Mouse (Mus musculus) neural tube, embryonic 14.5 days (tissue): ENCODE measurements at regions not wholly inside any gene's neighbourhood (a gene's known extent, or its start where the extent isn't known, plus 50 kb on each side); places are given as distances from the start of the nearest gene placed in this dataset.

Experiments used
- ATAC-seq: fragments of 200-750 bp; cut with Nextera tagmentation; 2 replicates; pipeline ENCODE4 v1.8.0; 2017; ENCODE audit warnings: low read depth, mild to moderate bottlenecking, moderate TSS enrichment, moderate library complexity
- H3K27ac ChIP-seq: fragments of 300-500 bp; sonication (generic); 2 replicates; pipeline ENCODE4 v1.5.1; 2014; ENCODE audit warnings: low read depth, mild to moderate bottlenecking, control low read depth, low read length, moderate library complexity, mixed read lengths
- H3K27me3 ChIP-seq: fragments of 300-500 bp; sonication (generic); 2 replicates; pipeline ENCODE4 v1.6.1; 2014; ENCODE audit warnings: low read length; ENCODE audit not compliant: control insufficient read depth, insufficient read depth
- H3K36me3 ChIP-seq: fragments of 300-500 bp; sonication (generic); 2 replicates; pipeline ENCODE4 v1.6.1; 2014; ENCODE audit warnings: low read length, mixed read lengths; ENCODE audit not compliant: control insufficient read depth, insufficient read depth
- H3K4me1 ChIP-seq: fragments of 300-500 bp; sonication (generic); 2 replicates; pipeline ENCODE4 v1.6.1; 2014; ENCODE audit warnings: low read length; ENCODE audit not compliant: control insufficient read depth, insufficient read depth
- H3K4me2 ChIP-seq: fragments of 300-500 bp; sonication (generic); 2 replicates; pipeline ENCODE4 v1.6.1; 2014; ENCODE audit warnings: mild to moderate bottlenecking, low read depth, low read length, control low read depth
- H3K4me3 ChIP-seq: fragments of 300-500 bp; sonication (generic); 2 replicates; pipeline ENCODE4 v1.5.1; 2014; ENCODE audit warnings: low read depth, low read length, control low read depth, mixed read lengths
- H3K9ac ChIP-seq: fragments of 300-500 bp; sonication (generic); replicated peaks from 2 replicates; pipeline ENCODE4 v1.6.1; 2014; ENCODE audit warnings: low read depth, mild to moderate bottlenecking, control low read depth, low read length, mixed read lengths
- H3K9me3 ChIP-seq: fragments of 300-500 bp; sonication (generic); 2 replicates; pipeline ENCODE4 v1.6.1; 2016; ENCODE audit warnings: low read length; ENCODE audit not compliant: control insufficient read depth
- WGBS: fragments of 180-500 bp; shearing (Covaris S2); extraction: QIAGEN DNeasy Blood & Tissue Kit; methylation state at CpG from one replicate; pipeline ENCODE4 v1.1.7; 2014; 5-methylcytosine and 5-hydroxymethylcytosine counted together

DNA sequence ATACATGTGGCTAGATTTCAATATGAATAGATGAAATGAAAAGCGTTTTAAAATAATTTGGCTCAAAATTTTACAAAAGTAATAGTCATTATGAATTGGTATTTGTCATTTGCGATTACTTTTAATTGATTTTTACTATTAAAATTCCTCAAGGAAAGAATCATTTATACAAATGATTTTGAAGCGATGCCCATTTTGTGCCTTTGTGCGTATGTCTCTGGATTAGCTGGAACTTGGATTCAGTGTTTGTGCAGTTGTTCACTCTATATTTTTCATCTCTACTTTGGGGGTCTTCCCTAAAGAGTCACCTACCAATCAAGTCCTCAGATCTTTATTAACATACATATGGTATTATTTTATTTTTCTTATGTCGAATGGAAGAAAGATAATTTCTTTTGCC, 274.3 kb downstream of the Ptprc start:
- 22% methylated on average over 5 of the region's 5 CpGs for whole genome bisulfite sequencing
- Histone ChIP-seq H3K9ac (peak overlapping the region; percentile 86), H3K4me1 (peaks cover 24% of the 10 kb centered on the region), H3K9me3 (no peaks in the 10 kb centered on the region), H3K36me3 (no peaks in the 10 kb centered on the region), H3K27me3 (no peaks in the 10 kb centered on the region), H3K4me3 (peak overlapping the region; percentile 87), H3K27ac (peak overlapping the region; percentile 82), H3K4me2 (peak overlapping the region; percentile 82)
- ATAC-seq, result no peak

DNA sequence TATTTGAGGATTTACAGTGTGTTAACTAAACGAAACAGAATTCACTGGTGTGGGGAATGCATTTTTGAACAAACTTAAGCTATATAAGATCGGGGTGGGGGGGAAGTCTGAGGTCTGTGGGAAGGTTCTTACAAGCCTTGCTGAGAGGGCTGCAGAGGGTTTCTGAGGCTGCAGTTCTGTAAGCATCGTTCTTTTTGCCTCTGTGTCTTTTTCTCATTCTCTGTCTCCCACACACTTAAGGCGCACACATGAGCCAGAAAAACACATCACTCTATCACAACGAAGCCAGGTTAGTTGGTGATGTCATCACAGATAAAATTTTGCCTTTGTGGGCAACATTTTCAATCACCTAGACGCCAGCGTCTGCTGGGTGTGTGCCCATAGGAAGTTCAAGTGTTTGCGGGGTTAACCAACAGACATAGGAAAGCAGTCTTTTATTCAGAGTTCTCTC, 274.9 kb downstream of the Ptprc start:
- peak overlapping the region; percentile 82 for H3K4me2 ChIP-seq
- 3% methylated on average over 8 of the region's 8 CpGs for WGBS
- no peaks in the 10 kb centered on the region for H3K9me3 ChIP-seq
- H3K36me3 ChIP-seq, result no peaks in the 10 kb centered on the region
- peaks cover 20% of the 10 kb centered on the region for H3K4me1 ChIP-seq
- ATAC-seq, result peak; percentile 22
- H3K9ac ChIP-seq, result peak overlapping the region; percentile 86
- H3K27me3 ChIP-seq, result no peaks in the 10 kb centered on the region
- peak overlapping the region; percentile 87 for H3K4me3 ChIP-seq
- peak overlapping the region; percentile 82 for H3K27ac ChIP-seq

DNA sequence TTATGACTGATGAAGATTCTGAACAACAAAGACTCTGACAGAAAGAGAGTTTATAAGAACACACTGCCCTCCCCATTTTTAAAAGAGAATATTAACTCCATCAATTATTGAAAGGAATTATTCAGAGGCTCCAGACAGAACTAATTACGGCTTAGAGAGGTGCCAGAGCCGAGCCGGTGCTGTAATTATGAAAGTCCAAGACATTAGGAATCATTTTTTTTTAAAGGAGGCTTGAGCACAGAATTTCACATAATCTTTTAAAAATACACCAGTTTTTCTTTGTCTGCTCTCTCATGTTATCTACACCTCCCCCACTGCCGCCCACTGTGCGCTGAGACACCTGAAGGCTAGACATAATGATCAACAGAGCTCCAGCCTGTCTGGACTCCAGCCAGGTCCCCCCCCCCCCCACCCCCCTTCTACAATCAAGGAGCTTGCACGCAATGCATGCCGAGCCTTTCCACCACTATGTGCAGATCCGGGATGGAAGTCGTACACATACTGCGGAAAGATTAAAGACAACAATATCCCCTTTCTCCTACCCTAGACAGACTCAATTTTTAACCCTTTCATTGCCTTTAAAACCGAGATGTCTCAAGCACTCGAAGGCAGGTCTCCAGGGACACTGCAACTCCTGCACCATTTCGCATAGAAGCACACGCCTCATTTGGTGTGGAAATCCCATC, 275.4 kb downstream of the Ptprc start:
- H3K4me3 ChIP-seq, result peak overlapping the region; percentile 87
- no peaks in the 10 kb centered on the region for H3K36me3 ChIP-seq
- no peaks in the 10 kb centered on the region for H3K9me3 ChIP-seq
- H3K27ac ChIP-seq, result peak overlapping the region; percentile 82
- no peaks in the 10 kb centered on the region for H3K27me3 ChIP-seq
- peak; percentile 86 for ATAC-seq
- peak overlapping the region; percentile 86 for H3K9ac ChIP-seq
- peaks cover 19% of the 10 kb centered on the region for H3K4me1 ChIP-seq
- H3K4me2 ChIP-seq, result peak overlapping the region; percentile 82
- WGBS, result under 1% methylated on average over 14 of the region's 14 CpGs

DNA sequence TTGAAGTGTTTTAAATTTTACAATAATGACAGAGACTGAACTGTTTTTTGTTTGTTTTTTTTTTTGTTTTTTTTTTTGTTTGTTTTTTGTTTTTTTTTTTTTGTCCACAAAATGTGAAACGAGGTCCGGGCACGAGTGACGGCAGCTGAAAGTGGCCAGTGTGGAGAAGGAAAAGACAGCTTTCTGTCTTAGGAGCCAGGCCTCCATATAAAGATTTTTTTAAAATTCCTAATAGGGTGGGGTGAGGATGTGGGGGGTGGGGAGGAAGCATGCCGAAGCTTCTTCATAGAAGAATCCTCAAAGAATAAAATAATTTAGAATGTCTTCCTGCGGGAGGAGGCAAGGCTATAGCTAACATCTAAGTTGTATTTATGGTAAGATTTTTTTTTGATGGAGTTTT, 276.2 kb downstream of the Ptprc start:
- no peak for ATAC-seq
- Histone ChIP-seq H3K4me1 (peaks cover 19% of the 10 kb centered on the region), H3K4me3 (peak overlapping the region; percentile 87)

DNA sequence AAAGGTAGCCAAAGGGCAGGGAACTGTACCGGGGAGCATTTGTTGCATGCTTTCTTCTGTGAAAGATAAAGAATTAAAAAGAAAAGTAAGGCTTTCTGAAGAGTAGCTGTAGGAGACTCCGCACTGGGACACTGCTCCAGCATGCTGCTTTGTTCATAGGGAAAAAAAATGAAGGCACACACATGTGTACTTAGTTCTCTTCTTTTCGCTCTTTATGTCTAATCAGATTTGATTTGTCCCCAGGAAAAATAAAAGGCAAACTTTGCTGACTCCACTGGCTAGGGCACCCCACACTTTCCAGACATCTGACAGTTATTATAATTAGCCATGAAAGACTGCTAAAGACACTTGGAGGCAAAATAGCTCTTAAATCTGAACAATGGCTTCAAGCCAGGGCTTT, 276.6 kb downstream of the Ptprc start:
- no peaks in the 10 kb centered on the region for H3K9me3 ChIP-seq
- H3K4me3 ChIP-seq, result peak overlapping the region; percentile 87
- H3K27me3 ChIP-seq, result no peaks in the 10 kb centered on the region
- 0 out of 2 replicates have a peak, but pooled peaks have one; percentile 23 for ATAC-seq
- WGBS, result 0% methylated on average over 3 of the region's 3 CpGs
- H3K27ac ChIP-seq, result peak overlapping the region; percentile 82
- peak overlapping the region; percentile 82 for H3K4me2 ChIP-seq
- peak overlapping the region; percentile 86 for H3K9ac ChIP-seq
- H3K36me3 ChIP-seq, result no peaks in the 10 kb centered on the region
- peaks cover 16% of the 10 kb centered on the region for H3K4me1 ChIP-seq

More for the DNA sequence above, 276.2 kb downstream of the Ptprc start:
- Histone ChIP-seq H3K36me3 (no peaks in the 10 kb centered on the region), H3K27me3 (no peaks in the 10 kb centered on the region), H3K9ac (peak overlapping the region; percentile 86), H3K27ac (peak overlapping the region; percentile 82), H3K9me3 (no peaks in the 10 kb centered on the region), H3K4me2 (peak overlapping the region; percentile 82)
- WGBS, result 3% methylated on average over 6 of the region's 6 CpGs

DNA sequence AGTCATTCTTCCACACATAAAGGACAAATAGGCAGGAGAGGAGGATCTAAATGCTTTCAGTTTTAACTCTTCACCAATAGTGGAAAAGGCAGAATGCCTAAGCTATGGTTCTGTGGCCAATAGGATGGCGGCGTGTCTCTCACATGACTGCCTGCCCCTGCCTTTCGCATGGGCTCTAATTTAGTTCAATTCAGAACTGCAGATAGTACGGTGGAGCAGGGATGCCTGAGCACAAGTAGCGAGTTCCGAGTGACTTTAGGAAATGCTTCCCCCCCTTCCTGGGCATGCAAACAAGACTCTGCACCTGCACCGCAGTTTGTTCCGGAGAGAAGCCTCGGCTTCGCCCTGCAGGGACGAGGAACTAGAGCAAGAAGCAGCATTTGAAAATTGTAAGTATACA, 277.1 kb downstream of the Ptprc start:
- Histone ChIP-seq H3K9me3 (no peaks in the 10 kb centered on the region), H3K4me2 (peak overlapping the region; percentile 82), H3K27me3 (no peaks in the 10 kb centered on the region), H3K27ac (peak overlapping the region; percentile 82), H3K9ac (peak overlapping the region; percentile 86), H3K4me1 (peaks cover 15% of the 10 kb centered on the region), H3K36me3 (no peaks in the 10 kb centered on the region), H3K4me3 (peak overlapping the region; percentile 87)
- 1% methylated on average over 11 of the region's 11 CpGs for WGBS
- ATAC-seq, result peak; percentile 97

DNA sequence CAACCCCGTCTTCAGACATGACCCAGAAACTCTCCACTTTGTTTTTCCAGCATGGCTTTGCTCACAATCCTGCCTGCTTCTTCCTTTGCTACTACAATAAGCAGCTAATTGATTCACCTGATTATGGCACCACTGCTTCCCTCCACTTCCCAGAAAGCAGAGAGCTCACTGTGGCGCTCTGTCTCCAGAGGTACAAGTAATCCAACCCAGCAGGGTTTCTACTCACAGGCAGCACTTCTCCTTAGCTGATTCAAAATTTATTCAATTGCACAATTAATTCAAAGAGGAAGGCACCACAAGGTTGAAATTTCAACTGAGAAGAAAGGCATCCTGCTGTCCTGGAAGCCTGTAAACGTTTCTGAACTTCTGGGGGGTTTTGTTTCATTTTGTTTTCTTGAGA, 293.9 kb downstream of the Ptprc start:
- Histone ChIP-seq H3K27ac (no peak overlapping the region), H3K4me2 (no peak overlapping the region), H3K9ac (no peak overlapping the region), H3K9me3 (no peaks in the 10 kb centered on the region), H3K4me1 (no peaks in the 10 kb centered on the region), H3K36me3 (no peaks in the 10 kb centered on the region), H3K27me3 (no peaks in the 10 kb centered on the region), H3K4me3 (no peak overlapping the region)
- WGBS, result 18% methylated on average over 3 of the region's 3 CpGs
- ATAC-seq, result no peak

DNA sequence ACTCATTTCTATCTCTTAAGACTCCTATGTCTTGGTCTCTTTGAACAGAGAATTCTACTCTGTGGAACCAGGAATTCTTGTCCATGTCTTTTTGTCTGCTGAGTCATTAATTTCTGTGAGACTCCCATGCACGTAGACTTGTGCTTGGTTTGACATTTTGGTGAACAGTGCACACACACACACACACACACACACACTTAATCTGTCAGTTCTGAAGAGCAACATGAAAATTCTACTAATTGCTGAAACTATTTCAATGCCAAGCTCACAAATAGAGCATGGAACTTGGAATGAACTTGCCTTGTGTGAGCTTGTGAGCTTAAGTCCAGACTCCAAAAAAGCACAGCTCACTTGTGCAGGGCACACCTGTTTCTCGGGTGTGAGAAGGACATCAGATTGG, 301.1 kb downstream of the Ptprc start:
- ATAC-seq, result no peak
- no peak overlapping the region for H3K9ac ChIP-seq
- no peaks in the 10 kb centered on the region for H3K27me3 ChIP-seq
- no peaks in the 10 kb centered on the region for H3K4me1 ChIP-seq
- H3K9me3 ChIP-seq, result no peaks in the 10 kb centered on the region
- H3K27ac ChIP-seq, result no peak overlapping the region
- WGBS, result 75% methylated on average over 2 of the region's 2 CpGs
- no peak overlapping the region for H3K4me2 ChIP-seq
- no peaks in the 10 kb centered on the region for H3K36me3 ChIP-seq
- H3K4me3 ChIP-seq, result no peak overlapping the region

DNA sequence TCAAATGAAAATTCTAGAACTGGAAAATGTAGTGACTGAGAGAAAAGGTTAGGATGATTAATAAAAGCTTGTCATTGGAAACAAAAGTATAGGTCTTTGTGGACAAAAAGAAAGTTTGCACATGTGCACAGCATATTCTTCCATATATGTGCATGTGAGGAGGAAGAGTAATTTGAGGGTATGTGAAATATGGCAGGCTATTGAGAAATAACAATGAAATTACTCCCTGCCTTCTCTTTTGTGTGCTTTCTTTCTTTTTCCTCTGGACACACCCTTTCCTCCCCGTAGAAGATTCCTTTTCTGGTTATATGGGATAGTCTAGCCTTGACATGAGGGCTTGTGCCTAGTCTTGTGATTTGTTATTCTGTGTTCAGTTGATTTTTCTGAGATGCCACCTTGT, 301.9 kb downstream of the Ptprc start:
- Histone ChIP-seq H3K36me3 (no peaks in the 10 kb centered on the region), H3K9me3 (no peaks in the 10 kb centered on the region), H3K9ac (no peak overlapping the region), H3K4me3 (no peak overlapping the region), H3K4me1 (no peaks in the 10 kb centered on the region), H3K27me3 (no peaks in the 10 kb centered on the region), H3K4me2 (no peak overlapping the region), H3K27ac (no peak overlapping the region)
- 21% methylated on average over 1 of the region's 1 CpGs for WGBS
- no peak for ATAC-seq
